Mouse (Mus musculus) embryonic facial prominence, embryonic 10.5 days (tissue): ENCODE data around the gene Osm. TPM values are rescaled to one million over a fixed set of nuclear protein-coding genes. Genes with fewer than 3 reads are reported as not detected.

Source experiments
- DNase-seq: peaks from one replicate; pipeline ENCODE4 v3.0.0-alpha.2; 2017; ENCODE audit warnings: low spot score
- H3K27ac ChIP-seq: fragments of 300-500 bp; sonication (generic); replicated peaks from 2 replicates; pipeline ENCODE4 v1.5.1; 2016; ENCODE audit warnings: mild to moderate bottlenecking
- H3K27me3 ChIP-seq: fragments of 300-500 bp; sonication (generic); replicated peaks from 2 replicates; pipeline ENCODE4 v1.6.1; 2016; ENCODE audit warnings: low read depth, mild to moderate bottlenecking; ENCODE audit not compliant: poor library complexity, severe bottlenecking
- H3K36me3 ChIP-seq: fragments of 300-500 bp; sonication (generic); replicated peaks from 2 replicates; pipeline ENCODE4 v1.6.1; 2016; ENCODE audit warnings: mild to moderate bottlenecking, moderate library complexity
- H3K4me1 ChIP-seq: fragments of 300-500 bp; sonication (generic); 2 replicates; pipeline ENCODE4 v1.6.1; 2016
- H3K4me3 ChIP-seq: fragments of 300-500 bp; sonication (generic); 2 replicates; pipeline ENCODE4 v1.5.1; 2016; ENCODE audit warnings: mild to moderate bottlenecking, moderate library complexity
- H3K9me3 ChIP-seq: fragments of 300-500 bp; sonication (generic); 2 replicates; pipeline ENCODE4 v1.6.1; 2016; ENCODE audit warnings: mild to moderate bottlenecking
- WGBS: fragments of 180-500 bp; shearing (Covaris S2); methylation state at CpG from one replicate; pipeline ENCODE4 v1.1.7; 2016; 5-methylcytosine and 5-hydroxymethylcytosine counted together
- polyA plus RNA-seq: library from polyadenylated mRNA; unstranded; fragments of >200 nt; fragmentation: Nextera tagmentation; extraction: Ambion mirVana; gene quantifications from 2 replicates; pipeline ENCODE4 v1.2.1, GENCODE M21; 2016

Gene Osm
- polyA plus RNA-seq, result not detected in 2 replicates

- DNase-seq, result no peak
- no peaks in the 10 kb centered on the region; the same call in 1 of the 2 replicates for H3K4me1 ChIP-seq
- H3K36me3 ChIP-seq, result no peaks in the 10 kb centered on the region
- no peak within 1 kb of the TSS for H3K27ac ChIP-seq
- H3K4me3 ChIP-seq, result no peak within 1 kb of the TSS
- no peaks in the 10 kb centered on the region for H3K27me3 ChIP-seq
- 79% methylated on average over 16 of the region's 16 CpGs for WGBS
- no peaks in the 10 kb centered on the region for H3K9me3 ChIP-seq
Measured at GRCm38 (mm10) chr11:4235665-4236545, at the start of gene Osm. TSS of gene Osm (plus strand) at chr11:4236420.

DNA sequence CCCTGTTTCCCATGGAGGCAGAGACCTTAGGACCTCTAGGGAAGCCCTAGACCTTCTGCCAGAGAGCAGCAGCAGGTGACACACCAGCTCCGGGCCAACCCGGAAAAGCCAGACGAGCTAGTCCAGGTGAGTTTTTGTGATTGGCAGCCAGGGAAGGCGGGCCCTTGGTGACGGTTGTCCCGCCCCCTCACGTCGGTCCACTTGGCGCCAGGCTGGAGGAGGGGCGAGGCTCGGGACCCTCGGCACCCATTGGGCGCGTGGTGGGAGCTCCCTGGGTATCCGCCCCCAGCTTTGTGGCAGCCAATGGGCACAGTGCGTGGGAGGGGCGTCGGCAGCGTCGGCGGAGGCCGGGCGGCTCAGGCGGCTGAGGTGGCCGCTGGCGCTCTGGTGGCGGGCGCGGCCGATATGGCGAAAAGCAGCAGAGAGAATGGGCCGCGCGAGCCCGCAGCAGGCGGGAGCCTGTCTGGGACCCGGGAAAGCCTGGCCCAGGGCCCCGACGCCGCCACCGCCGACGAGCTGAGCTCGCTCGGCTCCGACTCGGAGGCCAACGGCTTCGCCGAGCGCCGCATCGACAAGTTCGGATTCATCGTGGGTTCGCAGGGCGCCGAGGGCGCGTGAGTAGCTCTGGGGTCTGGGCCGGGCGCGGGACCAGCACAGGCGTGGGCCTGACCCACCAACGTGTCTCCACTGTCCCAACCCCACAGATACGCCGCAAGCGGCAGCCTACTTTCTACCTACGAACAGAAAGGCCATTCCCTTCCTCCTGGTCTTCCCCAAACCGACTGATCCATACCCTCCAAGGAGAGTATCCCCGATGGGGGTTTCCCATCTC lies 49.5 kb upstream of the Osm start, which contains the start of gene Tbc1d10a:
Tbc1d10a (plus strand) TSS at position 304 of the 832 bp plus-strand sequence.
- Histone ChIP-seq H3K36me3 (peaks cover 23% of the 10 kb centered on the region), H3K9me3 (no peaks in the 10 kb centered on the region), H3K27me3 (peaks cover 9% of the 10 kb centered on the region; the same call in 1 of the 2 replicates), H3K4me1 (peaks cover 32% of the 10 kb centered on the region), H3K4me3 (peak within 1 kb of the TSS; percentile 94), H3K27ac (peak within 1 kb of the TSS; percentile 88)
- peak; percentile 99 for DNase-seq
- under 1% methylated on average over 71 of the region's 71 CpGs for WGBS

GRCm38 (mm10) chr11:4187318-4187700 lies 48.9 kb upstream of the Osm start:
- Histone ChIP-seq H3K36me3 (peaks cover 17% of the 10 kb centered on the region), H3K27ac (peak overlapping the region; percentile 88), H3K4me3 (peak overlapping the region; percentile 94), H3K4me1 (peaks cover 39% of the 10 kb centered on the region), H3K27me3 (peaks cover 9% of the 10 kb centered on the region; the same call in 1 of the 2 replicates), H3K9me3 (no peaks in the 10 kb centered on the region)
- 19% methylated on average over 9 of the region's 9 CpGs for WGBS
- no peak for DNase-seq

GRCm38 (mm10) chr11:4189182-4189581 lies 47.0 kb upstream of the Osm start:
- Histone ChIP-seq H3K4me3 (no peak overlapping the region), H3K9me3 (no peaks in the 10 kb centered on the region), H3K27ac (no peak overlapping the region), H3K36me3 (0 out of 2 replicates have a peak, but pooled peaks cover under 1% of the 10 kb centered on the region), H3K27me3 (peaks cover 9% of the 10 kb centered on the region; the same call in 1 of the 2 replicates), H3K4me1 (peaks cover 46% of the 10 kb centered on the region)
- WGBS, result 89% methylated on average over 6 of the region's 6 CpGs
- no peak for DNase-seq

GRCm38 (mm10) chr11:4190677-4191076 lies 45.5 kb upstream of the Osm start:
- Histone ChIP-seq H3K27ac (no peak overlapping the region), H3K27me3 (peaks cover 9% of the 10 kb centered on the region; the same call in 1 of the 2 replicates), H3K4me1 (peaks cover 46% of the 10 kb centered on the region), H3K9me3 (no peaks in the 10 kb centered on the region), H3K36me3 (no peaks in the 10 kb centered on the region), H3K4me3 (no peak overlapping the region)
- 76% methylated on average over 3 of the region's 3 CpGs for WGBS
- DNase-seq, result no peak

- H3K4me3 ChIP-seq, result no peak overlapping the region
- no peaks in the 10 kb centered on the region for H3K9me3 ChIP-seq
- peaks cover 2% of the 10 kb centered on the region; the same call in 1 of the 2 replicates for H3K27me3 ChIP-seq
- no peaks in the 10 kb centered on the region for H3K36me3 ChIP-seq
- peaks cover 59% of the 10 kb centered on the region for H3K4me1 ChIP-seq
- no peak overlapping the region for H3K27ac ChIP-seq
- no peak for DNase-seq
- WGBS, result 70% methylated on average over 3 of the region's 3 CpGs
Measured at GRCm38 (mm10) chr11:4192757-4193156, 43.5 kb upstream of the Osm start.

DNA sequence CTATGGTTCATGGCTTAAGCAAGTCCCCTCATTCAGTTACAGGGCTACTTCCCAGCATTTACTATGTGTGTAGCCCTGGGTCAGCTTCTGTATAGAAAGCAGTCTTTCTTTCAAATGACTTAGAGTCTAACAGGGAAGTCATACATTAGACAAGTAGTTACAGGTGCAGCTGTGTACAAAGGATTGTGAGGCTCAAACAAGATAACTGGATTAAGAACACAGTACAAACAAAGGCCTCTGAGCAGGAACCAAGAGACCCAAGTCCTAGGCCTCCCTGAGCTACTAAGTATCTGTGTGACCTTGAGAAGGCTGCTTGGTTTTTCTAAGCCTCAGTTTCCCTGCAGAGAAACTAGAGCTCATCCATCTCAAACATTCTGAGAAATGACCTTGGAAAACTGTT lies 42.8 kb upstream of the Osm start:
- Histone ChIP-seq H3K9me3 (no peaks in the 10 kb centered on the region), H3K4me1 (peaks cover 56% of the 10 kb centered on the region), H3K36me3 (no peaks in the 10 kb centered on the region), H3K27me3 (no peaks in the 10 kb centered on the region), H3K27ac (no peak overlapping the region), H3K4me3 (no peak overlapping the region)
- DNase-seq, result no peak

DNA sequence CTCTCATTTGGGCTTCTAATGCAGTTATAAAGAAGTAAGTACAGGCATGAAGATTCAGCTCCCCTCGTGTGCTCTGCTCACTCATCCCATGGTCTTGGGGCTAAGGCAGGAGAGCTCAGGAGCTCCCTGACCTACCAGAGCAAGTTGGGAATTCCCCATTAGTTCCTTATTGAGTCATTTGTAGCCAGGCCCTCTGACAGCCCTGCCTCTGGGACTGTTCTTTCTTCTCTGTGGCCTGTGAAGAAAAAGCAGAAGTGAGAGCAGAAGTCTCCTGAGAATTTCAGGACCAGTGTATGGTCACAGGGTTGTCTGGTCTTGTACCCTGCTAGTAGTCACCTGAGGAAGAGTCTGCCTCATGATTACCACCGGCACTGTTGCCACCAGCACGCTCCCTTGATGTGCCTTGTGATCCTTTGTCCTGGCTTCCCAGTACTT lies 40.6 kb upstream of the Osm start:
- 84% methylated on average over 3 of the region's 3 CpGs for WGBS
- H3K9me3 ChIP-seq, result no peaks in the 10 kb centered on the region
- no peaks in the 10 kb centered on the region for H3K36me3 ChIP-seq
- H3K4me3 ChIP-seq, result no peak overlapping the region
- no peak for DNase-seq
- no peak overlapping the region for H3K27ac ChIP-seq
- H3K27me3 ChIP-seq, result no peaks in the 10 kb centered on the region
- H3K4me1 ChIP-seq, result peaks cover 48% of the 10 kb centered on the region

GRCm38 (mm10) chr11:4196636-4197035 lies 39.6 kb upstream of the Osm start:
- Histone ChIP-seq H3K4me1 (peaks cover 38% of the 10 kb centered on the region), H3K9me3 (no peaks in the 10 kb centered on the region), H3K4me3 (no peak overlapping the region), H3K27ac (no peak overlapping the region), H3K36me3 (no peaks in the 10 kb centered on the region), H3K27me3 (no peaks in the 10 kb centered on the region)
- WGBS, result 71% methylated on average over 8 of the region's 8 CpGs
- peak; percentile 34 for DNase-seq

- Histone ChIP-seq H3K4me3 (no peak overlapping the region), H3K27me3 (no peaks in the 10 kb centered on the region), H3K4me1 (peaks cover 27% of the 10 kb centered on the region), H3K36me3 (no peaks in the 10 kb centered on the region), H3K9me3 (no peaks in the 10 kb centered on the region), H3K27ac (no peak overlapping the region)
- no peak for DNase-seq
- WGBS, result 81% methylated on average over 1 of the region's 1 CpGs
Measured at GRCm38 (mm10) chr11:4197691-4198090, 38.5 kb upstream of the Osm start.

- WGBS, result 83% methylated on average over 11 of the region's 11 CpGs
- Histone ChIP-seq H3K36me3 (peaks cover 16% of the 10 kb centered on the region; the same call in 1 of the 2 replicates), H3K4me1 (peaks cover 14% of the 10 kb centered on the region; the same call in 1 of the 2 replicates), H3K4me3 (no peak overlapping the region), H3K27ac (no peak overlapping the region), H3K9me3 (no peaks in the 10 kb centered on the region), H3K27me3 (no peaks in the 10 kb centered on the region)
- DNase-seq, result no peak
Measured at GRCm38 (mm10) chr11:4201981-4202700, 34.1 kb upstream of the Osm start.
